Mouse (Mus musculus) spleen, adult 12 weeks (tissue): ENCODE data around the gene Otp.

Experiments
- DNase-seq: peaks from one replicate; pipeline ENCODE4 v3.0.0; 2022; ENCODE audit warnings: low spot score

Otp gene

GRCm38 (mm10) chr13:94875396-94875880, at the start of gene Otp:
Gene Otp, plus strand, starts transcription at chr13:94875602.
- no peak for DNase-seq

- no peak for DNase-seq
Measured at GRCm38 (mm10) chr13:94826389-94826788, 49.0 kb upstream of the Otp start.

GRCm38 (mm10) chr13:94826986-94827385, 48.4 kb upstream of the Otp start:
- no peak for DNase-seq

- DNase-seq = no peak
Measured at GRCm38 (mm10) chr13:94827847-94828246, 47.6 kb upstream of the Otp start.

- no peak for DNase-seq
Measured at GRCm38 (mm10) chr13:94838047-94838720, 37.2 kb upstream of the Otp start.

- no peak for DNase-seq
Measured at GRCm38 (mm10) chr13:94838756-94839337, 36.6 kb upstream of the Otp start.

GRCm38 (mm10) chr13:94843236-94843635, 32.2 kb upstream of the Otp start:
- no peak for DNase-seq

GRCm38 (mm10) chr13:94847870-94848269, 27.5 kb upstream of the Otp start:
- DNase-seq = no peak

- no peak for DNase-seq
Measured at GRCm38 (mm10) chr13:94849351-94849750, 26.1 kb upstream of the Otp start.

GRCm38 (mm10) chr13:94858016-94858575, 17.3 kb upstream of the Otp start:
- DNase-seq = no peak

- no peak for DNase-seq
Measured at GRCm38 (mm10) chr13:94859256-94859655, 16.1 kb upstream of the Otp start.

- DNase-seq = no peak
Measured at GRCm38 (mm10) chr13:94862491-94863230, 12.7 kb upstream of the Otp start.

- no peak for DNase-seq
Measured at GRCm38 (mm10) chr13:94866906-94867305, 8.5 kb upstream of the Otp start.

GRCm38 (mm10) chr13:94867772-94868171, 7.6 kb upstream of the Otp start:
- no peak for DNase-seq

GRCm38 (mm10) chr13:94868478-94868950, 6.9 kb upstream of the Otp start:
- DNase-seq = peak; percentile 31

- no peak for DNase-seq
Measured at GRCm38 (mm10) chr13:94869541-94869940, 5.9 kb upstream of the Otp start.

GRCm38 (mm10) chr13:94870071-94870460, 5.3 kb upstream of the Otp start:
- DNase-seq = no peak

- no peak for DNase-seq
Measured at GRCm38 (mm10) chr13:94870461-94871186, 4.8 kb upstream of the Otp start.

- no peak for DNase-seq
Measured at GRCm38 (mm10) chr13:94871806-94872320, 3.5 kb upstream of the Otp start.

GRCm38 (mm10) chr13:94872439-94872838, 3.0 kb upstream of the Otp start:
- no peak for DNase-seq

- no peak for DNase-seq
Measured at GRCm38 (mm10) chr13:94873111-94874038, 2.0 kb upstream of the Otp start.
